Mouse (Mus musculus) brain, embryonic 14.5 days (tissue): ENCODE measurements around the gene Spice1.

Experiments
- CTCF ChIP-seq: fragments of 200-500 bp; IDR thresholded peaks from 2 replicates; pipeline ENCODE4 v1.5.1; 2012; ENCODE audit warnings: inconsistent platforms, mild to moderate bottlenecking, moderate library complexity, borderline replicate concordance; ENCODE audit not compliant: insufficient read depth, insufficient read length; ENCODE audit errors: extremely low read depth
- POLR2A ChIP-seq: fragments of 200-500 bp; IDR thresholded peaks from 2 replicates; pipeline ENCODE4 v1.6.1; 2012; ENCODE audit warnings: mild to moderate bottlenecking, inconsistent platforms, borderline replicate concordance; ENCODE audit not compliant: poor library complexity, insufficient read depth, insufficient read length, severe bottlenecking; ENCODE audit errors: extremely low read depth

GRCm38 (mm10) chr16:44365522-44365921, 18.6 kb downstream of the Spice1 start:
- no peak for TF ChIP-seq CTCF
- no peak for TF ChIP-seq POLR2A
